Mouse (Mus musculus): ENCODE measurements around the gene Tex10.

- TF ChIP-seq CTCF (IDR thresholded peaks at IDR 0.05; ENCODE audit: low read depth, low read length), result no peak
- no peak for TF ChIP-seq POLR2A (IDR thresholded peaks at IDR 0.05; ENCODE audit: insufficient read depth, low read length)
Measured at GRCm38 (mm10) chr4:48415838-48416335, 57.4 kb downstream of the Tex10 start.
